Mouse (Mus musculus) monocyte, adult 5-6 weeks (primary cell): ENCODE data around the gene Pigt. TPM values are rescaled to one million over a fixed set of nuclear protein-coding genes. Genes with fewer than 3 reads are reported as not detected.

Source experiments
- ATAC-seq: fragments of 153-309, 156-312 bp; replicated peaks from 2 replicates; pipeline ENCODE4 v1.8.0; 2017; ENCODE audit warnings: mild to moderate bottlenecking; ENCODE audit not compliant: low TSS enrichment, insufficient number of reproducible peaks, severe bottlenecking, poor library complexity, low FRiP score
- total RNA-seq: library from RNA; stranded (forward); fragments of 200-1000, 200-491, 200-594 nt; gene quantifications from 3 replicates; pipeline ENCODE4 v1.2.3, GENCODE M21; 2017

The Pigt gene
- total RNA-seq, 1 experiment from 2014 or later: 13.3 TPM

GRCm38 (mm10) chr2:164516592-164516991 lies 19.3 kb downstream of the Pigt start:
- no peak for ATAC-seq

GRCm38 (mm10) chr2:164517485-164518221 lies 20.3 kb downstream of the Pigt start:
- ATAC-seq: peak; percentile 58; the same call in 1 of the 2 replicates

- no peak for ATAC-seq
These were observed 21.2 kb downstream of the Pigt start for GRCm38 (mm10) chr2:164518266-164519170.

- no peak for ATAC-seq
These were observed 21.8 kb downstream of the Pigt start for GRCm38 (mm10) chr2:164519171-164519526.

- peak; percentile 69 for ATAC-seq
These were observed 23.5 kb downstream of the Pigt start for GRCm38 (mm10) chr2:164520782-164521181.

- ATAC-seq: peak; percentile 80
These were observed 24.5 kb downstream of the Pigt start for GRCm38 (mm10) chr2:164521841-164522240.

- 0 out of 2 replicates have a peak, but pooled peaks have one; percentile 11 for ATAC-seq
These were observed 25.0 kb downstream of the Pigt start for GRCm38 (mm10) chr2:164522280-164522679.

- no peak for ATAC-seq
These were observed 26.0 kb downstream of the Pigt start for GRCm38 (mm10) chr2:164523301-164523773.

- no peak for ATAC-seq
These were observed 31.2 kb downstream of the Pigt start for GRCm38 (mm10) chr2:164528557-164528956.

GRCm38 (mm10) chr2:164531169-164531568 lies 33.8 kb downstream of the Pigt start:
- peak; percentile 73 for ATAC-seq

- no peak for ATAC-seq
These were observed 37.0 kb downstream of the Pigt start for GRCm38 (mm10) chr2:164534315-164534714.

GRCm38 (mm10) chr2:164537003-164537402 lies 39.7 kb downstream of the Pigt start:
- ATAC-seq: no peak

GRCm38 (mm10) chr2:164540652-164541427 lies 43.5 kb downstream of the Pigt start:
- ATAC-seq: no peak

GRCm38 (mm10) chr2:164542132-164542531 lies 44.8 kb downstream of the Pigt start:
- no peak for ATAC-seq

- no peak for ATAC-seq
These were observed 45.3 kb downstream of the Pigt start for GRCm38 (mm10) chr2:164542598-164542997.

GRCm38 (mm10) chr2:164543745-164544144 lies 46.4 kb downstream of the Pigt start:
- no peak for ATAC-seq

GRCm38 (mm10) chr2:164544454-164545097 lies 47.3 kb downstream of the Pigt start:
- ATAC-seq: peak; percentile 71

GRCm38 (mm10) chr2:164549338-164549737 lies 52.0 kb downstream of the Pigt start:
- ATAC-seq: no peak
